Mouse (Mus musculus) kidney, adult 8-10 months (tissue): ENCODE data around the gene Zfpl1.
"Not testable (repeated sequence)": the region's sequence is repeated elsewhere in the genome, so short reads cannot be mapped to it uniquely, and the experiment has no call there.

Experiments
- DNase-seq, 2 experiments: peaks; one replicate each; pipeline ENCODE4 v3.0.0; 2022

The Zfpl1 gene

DNA sequence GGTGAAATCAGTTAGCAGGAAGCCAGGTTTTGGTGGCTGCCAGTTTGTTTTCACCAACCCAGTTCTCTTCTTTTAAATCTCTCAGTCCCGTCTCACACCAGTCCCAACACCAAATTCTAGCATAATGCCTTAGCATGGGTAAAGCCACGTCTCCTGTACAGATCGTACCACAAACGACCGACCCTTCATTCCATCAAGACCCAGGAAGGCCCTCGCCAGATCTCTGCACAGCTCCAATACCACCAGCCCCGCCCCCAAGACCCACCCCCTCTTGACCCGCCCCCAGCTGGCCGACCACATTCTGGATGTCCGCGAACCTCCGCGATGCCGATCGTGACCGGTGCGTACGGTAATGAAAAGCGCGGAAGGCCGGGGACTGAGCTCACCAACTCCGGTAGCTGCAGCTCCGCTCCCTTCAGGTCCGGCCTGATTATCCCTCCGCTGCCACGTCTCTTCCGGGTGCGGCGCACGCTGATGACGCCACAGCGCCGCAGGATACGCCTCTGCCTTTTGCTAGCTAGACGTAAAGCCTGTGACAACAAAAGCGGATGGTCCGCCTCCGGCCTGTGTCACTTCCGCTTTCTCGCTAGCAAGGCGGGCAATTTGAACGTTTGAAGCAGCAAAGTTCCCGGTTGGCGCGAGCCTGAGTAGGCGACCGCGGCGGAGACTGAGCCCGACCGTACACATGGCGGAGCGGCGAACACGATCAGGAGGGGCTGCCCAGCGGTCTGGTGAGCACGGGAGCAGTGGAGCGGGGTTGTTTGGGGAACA, at the start of gene Zfpl1, which contains the start of gene Cdca5:
Zfpl1 (minus strand) TSS at position 479 of the 771 bp plus-strand sequence.
Cdca5 (plus strand) TSS at position 506 of the 771 bp plus-strand sequence.
- peak; percentile 97 for DNase-seq

DNA sequence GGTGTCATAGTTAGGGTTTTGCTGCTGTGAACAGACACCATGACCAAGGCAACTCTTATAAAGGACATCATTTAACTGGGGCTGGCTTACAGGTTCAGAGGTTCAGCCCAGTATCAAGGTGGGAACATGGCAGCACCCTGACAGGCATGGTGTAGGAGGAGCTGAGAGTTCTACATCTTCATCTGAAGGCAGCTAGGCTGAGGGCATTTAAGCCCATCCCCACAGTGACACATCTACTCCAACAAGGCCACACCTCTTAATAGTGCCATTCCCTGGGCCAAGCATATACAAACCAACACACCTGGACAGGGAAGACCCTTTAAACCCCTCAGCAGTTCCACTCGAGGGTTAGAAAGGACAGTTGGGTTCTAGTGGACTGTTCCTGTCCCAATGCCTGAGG, 48.4 kb upstream of the Zfpl1 start:
- DNase-seq: not testable (repeated sequence)

DNA sequence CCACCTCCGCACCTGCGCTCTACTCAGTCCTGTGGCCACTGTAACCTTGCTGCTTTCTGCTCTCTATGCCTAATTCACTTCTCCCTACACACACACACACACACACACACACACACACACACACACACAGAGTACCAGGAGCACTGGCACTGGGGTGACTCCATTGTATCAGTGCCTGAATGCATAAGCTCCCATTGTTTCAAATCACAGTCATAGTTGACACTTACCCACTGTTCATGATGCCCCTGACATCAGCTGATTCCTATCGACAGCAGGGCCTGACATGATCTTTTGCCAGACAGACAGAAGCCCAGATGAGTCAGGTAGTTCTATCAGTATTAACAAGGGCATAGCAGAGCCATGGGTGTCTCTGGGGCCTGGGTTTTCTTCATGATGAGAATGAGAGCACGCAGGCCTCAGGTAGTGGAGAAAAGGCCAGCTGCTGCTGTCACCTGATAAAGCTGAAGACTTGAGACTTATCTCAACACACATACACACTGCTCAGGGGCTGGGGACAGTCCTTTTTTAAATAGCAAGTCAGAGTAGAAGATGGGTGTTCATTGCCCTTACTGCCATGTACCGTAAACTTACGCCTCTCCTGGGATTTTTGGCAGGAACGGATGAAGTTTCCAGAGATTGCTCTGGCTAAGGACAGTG, 47.5 kb upstream of the Zfpl1 start:
- DNase-seq: no peak

- DNase-seq: not testable (repeated sequence)
Observed at GRCm38 (mm10) chr19:6130414-6131128, 45.8 kb upstream of the Zfpl1 start.

GRCm38 (mm10) chr19:6127760-6128341, 43.1 kb upstream of the Zfpl1 start, which contains the start of gene Snx15:
TSS of gene Snx15 (minus strand) at chr19:6128304.
- peak; percentile 97 to 98 for DNase-seq

DNA sequence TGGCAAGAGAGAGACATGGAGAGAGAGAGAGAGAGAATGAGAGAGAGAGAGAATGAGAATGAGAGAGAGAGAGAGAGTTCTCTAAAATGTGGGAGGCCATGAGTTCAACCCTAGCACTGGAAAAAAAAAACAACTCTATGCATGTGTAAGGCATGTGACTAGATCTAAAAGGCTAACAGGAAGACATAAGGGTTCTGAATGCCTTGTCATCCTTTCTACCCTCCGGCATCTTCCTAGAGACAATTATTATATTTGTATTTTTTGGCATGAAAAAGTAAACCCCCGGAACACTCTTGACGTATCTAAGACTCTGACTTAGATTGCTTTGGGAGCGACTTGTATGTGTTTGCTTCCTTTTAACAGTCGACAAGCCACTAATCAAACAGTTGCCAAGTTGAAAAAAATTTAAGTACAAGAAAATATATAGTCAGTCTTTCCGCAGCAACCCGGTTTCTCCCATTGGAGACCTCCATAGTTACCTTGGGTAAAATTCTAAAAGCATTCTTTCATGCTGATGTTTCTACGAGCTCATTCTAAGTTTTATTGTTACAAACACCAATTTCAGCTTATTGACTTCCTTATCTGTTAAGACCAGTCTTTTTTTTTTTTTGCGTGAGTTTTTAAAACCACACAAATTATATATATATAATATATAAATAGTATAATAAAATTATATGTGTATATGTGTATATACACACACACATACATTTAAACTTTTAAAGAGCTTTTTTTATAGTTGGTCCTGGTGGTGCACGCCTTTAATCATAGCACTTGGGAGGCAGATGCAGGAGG, 42.2 kb upstream of the Zfpl1 start:
- no peak for DNase-seq

- DNase-seq: peak in 1 of 2 experiments; percentile 62
Observed at GRCm38 (mm10) chr19:6126289-6126688, 41.5 kb upstream of the Zfpl1 start.

DNA sequence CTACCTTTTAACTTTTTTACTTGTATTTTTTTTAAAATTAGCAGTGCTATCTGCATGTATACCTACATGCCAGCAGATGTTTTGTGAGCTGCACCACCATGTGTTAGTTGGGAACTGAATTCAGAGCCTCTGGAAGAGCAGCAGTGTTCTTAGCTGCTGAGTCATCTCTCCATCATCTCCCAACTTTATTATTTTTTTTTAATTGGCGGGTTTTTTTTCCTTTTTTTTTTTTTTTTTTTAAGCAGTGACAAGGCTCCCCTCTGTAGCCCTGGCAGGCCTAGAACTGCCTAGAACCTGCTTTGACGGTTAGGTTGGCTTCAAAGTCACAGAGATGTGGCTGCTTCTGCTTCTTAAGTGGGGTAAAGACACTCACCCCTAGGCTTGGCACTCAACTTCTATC, 40.1 kb upstream of the Zfpl1 start:
- DNase-seq: no peak

DNA sequence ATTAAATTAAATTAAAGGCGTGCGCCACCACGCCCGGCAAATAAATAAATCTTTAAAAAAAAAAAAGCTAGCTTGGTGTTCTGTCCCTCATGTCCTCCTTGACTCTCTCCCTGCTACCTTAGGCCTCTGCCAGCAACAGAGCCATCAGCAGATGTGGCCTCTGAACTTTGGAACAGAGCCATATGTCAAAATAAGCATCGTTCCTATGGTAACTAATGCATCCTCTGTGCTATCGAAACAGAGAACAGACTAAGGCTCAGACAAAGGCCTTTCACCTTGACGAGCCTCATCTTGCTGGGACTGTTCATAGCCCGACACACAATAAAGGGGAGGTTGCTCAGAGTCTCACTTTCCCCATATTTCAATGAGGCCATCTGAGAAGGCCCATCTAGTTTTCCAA, 38.6 kb upstream of the Zfpl1 start:
- no peak for DNase-seq

- no peak for DNase-seq
Observed at GRCm38 (mm10) chr19:6121761-6122160, 37.0 kb upstream of the Zfpl1 start.

- no peak for DNase-seq
Observed at GRCm38 (mm10) chr19:6118677-6119185, 34.0 kb upstream of the Zfpl1 start.

GRCm38 (mm10) chr19:6117986-6118676, 33.4 kb upstream of the Zfpl1 start, which contains the start of gene Sac3d1:
TSS of gene Sac3d1 (minus strand) at chr19:6118650.
- peak; percentile 85 to 92 for DNase-seq

DNA sequence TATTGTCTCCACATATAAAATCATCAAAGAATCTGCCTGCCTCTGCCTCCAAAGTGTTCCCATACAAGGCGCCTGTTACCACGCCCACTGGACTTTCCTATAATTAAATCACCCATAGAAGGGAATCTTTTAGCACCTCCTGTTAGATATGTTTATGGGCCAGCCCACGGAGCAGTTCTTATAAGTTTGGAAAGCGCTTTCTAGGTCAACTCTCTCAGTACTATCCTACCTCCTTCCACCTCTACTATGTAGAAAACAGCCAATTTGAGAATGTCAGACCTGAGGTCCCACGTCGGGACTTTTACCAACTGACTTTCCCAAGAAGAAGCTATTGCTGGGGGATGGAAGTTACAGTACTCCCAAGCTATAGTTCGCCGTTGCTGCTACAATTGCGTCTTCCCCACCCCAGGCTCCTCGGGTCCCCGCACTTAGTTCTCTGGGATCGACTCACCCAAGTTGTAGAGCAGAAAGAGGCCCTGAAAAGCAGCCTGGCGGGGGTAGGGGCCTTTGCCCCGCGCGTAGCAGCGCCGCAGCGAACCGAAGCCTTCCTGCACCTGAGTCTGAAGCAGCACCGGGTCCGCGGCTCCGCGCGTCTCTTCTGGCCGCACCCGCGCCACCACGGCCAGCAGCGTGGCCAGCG, 32.7 kb upstream of the Zfpl1 start:
- no peak for DNase-seq

- peak in 1 of 2 experiments; percentile 68 for DNase-seq
Observed at GRCm38 (mm10) chr19:6116113-6116850, 31.5 kb upstream of the Zfpl1 start.

DNA sequence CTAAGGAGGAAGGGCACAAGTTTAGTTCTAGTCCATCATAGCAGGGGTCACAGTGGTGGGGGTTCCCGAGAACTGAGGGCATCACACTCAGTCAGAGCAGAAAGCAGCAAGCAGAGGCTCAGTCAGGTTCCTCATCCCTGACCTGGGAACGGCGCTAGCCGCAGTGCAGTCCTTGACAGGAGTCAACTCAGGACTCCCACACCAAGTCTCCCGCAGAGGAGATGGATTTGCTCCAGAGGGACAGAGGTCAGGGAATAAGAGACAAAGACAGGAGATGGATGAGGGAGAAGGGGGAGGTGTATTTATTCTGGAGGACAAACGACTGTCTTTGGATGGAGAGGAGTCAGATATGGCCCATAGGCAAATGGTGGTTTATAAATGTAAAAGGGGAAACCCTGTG, 28.4 kb upstream of the Zfpl1 start:
- peak in 1 of 2 experiments; percentile 46 for DNase-seq

- DNase-seq: peak in 1 of 2 experiments; percentile 24
Observed at GRCm38 (mm10) chr19:6105586-6105985, 20.8 kb upstream of the Zfpl1 start, which contains the start of gene Naaladl1. TSS of gene Naaladl1 (plus strand) at chr19:6105782.

- DNase-seq: no peak
Observed at GRCm38 (mm10) chr19:6104476-6104875, 19.7 kb upstream of the Zfpl1 start.

DNA sequence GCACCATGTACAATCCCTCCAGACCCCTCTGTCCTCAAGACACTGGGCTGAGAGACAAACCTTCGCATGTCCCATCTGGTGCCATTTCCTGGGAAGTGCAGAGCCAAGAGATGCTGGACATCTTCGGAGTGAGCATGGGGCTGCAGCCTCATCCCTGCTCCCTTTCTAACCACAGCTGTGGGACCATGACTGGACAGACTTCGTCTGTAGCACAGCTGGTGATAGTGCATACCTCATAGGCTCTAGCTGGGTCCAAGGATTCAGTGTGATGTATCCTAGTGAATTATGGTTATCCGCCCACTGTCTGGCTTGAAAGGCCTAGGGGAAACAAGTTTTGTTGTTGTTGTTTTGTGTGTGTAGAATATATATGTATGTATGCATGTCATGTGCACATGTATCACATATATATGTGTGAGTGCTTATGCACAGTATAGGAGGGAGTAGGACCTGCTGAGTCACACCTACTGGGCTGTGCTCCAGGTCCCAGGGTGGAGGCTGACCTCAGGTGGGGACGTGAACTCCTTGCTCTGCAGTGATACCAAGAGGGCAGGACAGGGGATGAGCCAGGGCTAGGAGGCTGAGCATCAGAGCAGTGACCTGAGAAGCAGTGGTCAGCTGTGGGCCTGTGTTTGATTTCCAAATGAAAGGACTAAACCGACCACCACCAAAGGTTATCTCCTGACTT, 17.6 kb upstream of the Zfpl1 start:
- no peak for DNase-seq

DNA sequence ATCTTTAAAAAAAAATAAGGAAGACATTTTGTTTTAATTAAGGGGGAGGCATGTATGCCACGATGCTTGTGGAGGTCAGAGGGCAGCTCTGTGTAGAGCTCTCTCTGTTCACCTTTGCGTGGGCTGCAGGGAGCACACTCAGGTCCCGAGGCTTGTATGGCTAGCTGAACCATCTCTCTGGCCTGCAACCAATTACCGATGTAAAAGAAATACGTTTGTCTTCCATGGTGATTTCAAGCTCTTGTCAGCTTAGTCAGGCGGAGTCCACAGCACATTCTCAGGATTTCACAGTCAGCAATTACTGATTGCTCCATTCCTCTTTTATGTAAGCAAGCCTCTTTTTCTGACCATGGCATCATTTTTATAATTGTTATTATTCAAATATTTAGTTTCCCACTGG, 16.4 kb upstream of the Zfpl1 start:
- DNase-seq: no peak
